Mouse (Mus musculus) retina, postnatal 1 day (tissue): ENCODE measurements at regions not wholly inside any gene's neighbourhood (a gene's known extent, or its start where the extent isn't known, plus 50 kb on each side); places are given as distances from the start of the nearest gene placed in this dataset.

Source experiments
- DNase-seq: peaks from one replicate; pipeline ENCODE4 v3.0.0-alpha.2; 2012

GRCm38 (mm10) chr10:122193343-122193742, 96.2 kb upstream of the Rxylt1 start:
- DNase-seq = no peak

- no peak for DNase-seq
Observed at GRCm38 (mm10) chr10:122185152-122185745, 88.1 kb upstream of the Rxylt1 start.

GRCm38 (mm10) chr10:122183025-122183424, 85.9 kb upstream of the Rxylt1 start:
- peak; percentile 11 for DNase-seq

GRCm38 (mm10) chr10:122149038-122149437, 51.9 kb upstream of the Rxylt1 start:
- no peak for DNase-seq

- DNase-seq = no peak
Observed at GRCm38 (mm10) chr10:122148609-122149008, 51.4 kb upstream of the Rxylt1 start.
